Mouse (Mus musculus): ENCODE measurements around the gene Cxxc4.

GRCm38 (mm10) chr3:134188979-134189946, 47.0 kb upstream of the Cxxc4 start:
- no peak for TF ChIP-seq POLR2A (IDR thresholded peaks at IDR 0.05; ENCODE audit: control insufficient read depth, extremely low read depth, insufficient read depth, low read length, poor library complexity)
- no peak for TF ChIP-seq CTCF (IDR thresholded peaks at IDR 0.05; ENCODE audit: borderline replicate concordance, control insufficient read depth, extremely low read depth, insufficient read depth, low read length, poor library complexity)

All from thymus, adult 2 months (tissue).